Mouse (Mus musculus): Measurements from ENCODE around the gene Dlg2. TPM values are rescaled to one million over a fixed set of nuclear protein-coding genes. Genes with fewer than 3 reads are reported as not detected.
"Not testable (repeated sequence)": the region's sequence is repeated elsewhere in the genome, so short reads cannot be mapped to it uniquely, and the experiment has no call there.

Dlg2 gene
- polyA plus RNA-seq, 1 experiment from 2014 or later: 18.6 TPM

GRCm38 (mm10) chr7:90736369-90736768 is 259.9 kb downstream of the Dlg2 start:
- Histone ChIP-seq H3K4me3 (no peak overlapping the region), H3K4me1 (replicated peaks) (no peaks in the 10 kb centered on the region), H3K9ac (no peak overlapping the region), H3K36me3 (no peaks in the 10 kb centered on the region), H3K27ac (no peak overlapping the region), H3K4me2 (no peak overlapping the region), H3K9me3 (no peaks in the 10 kb centered on the region), H3K27me3 (no peaks in the 10 kb centered on the region)
- 8% methylated on average over 1 of the region's 1 CpGs for WGBS
- no peak for ATAC-seq (ENCODE audit: low FRiP score)

- 82% methylated on average over 1 of the region's 1 CpGs for WGBS
- H3K9ac ChIP-seq: no peak overlapping the region
- no peak overlapping the region for H3K4me2 ChIP-seq
- no peaks in the 10 kb centered on the region for H3K4me1 ChIP-seq (replicated peaks)
- H3K27ac ChIP-seq: no peak overlapping the region
- no peaks in the 10 kb centered on the region for H3K27me3 ChIP-seq
- ATAC-seq (ENCODE audit: low FRiP score): no peak
- H3K36me3 ChIP-seq: no peaks in the 10 kb centered on the region
- no peaks in the 10 kb centered on the region for H3K9me3 ChIP-seq
- no peak overlapping the region for H3K4me3 ChIP-seq
Observed at GRCm38 (mm10) chr7:90748636-90749035, 272.2 kb downstream of the Dlg2 start.

- Histone ChIP-seq H3K36me3 (no peaks in the 10 kb centered on the region), H3K9me3 (no peaks in the 10 kb centered on the region), H3K27ac (no peak overlapping the region), H3K4me1 (replicated peaks) (no peaks in the 10 kb centered on the region), H3K4me2 (no peak overlapping the region), H3K4me3 (no peak overlapping the region), H3K27me3 (no peaks in the 10 kb centered on the region), H3K9ac (no peak overlapping the region)
- no peak for ATAC-seq (ENCODE audit: low FRiP score)
- 91% methylated on average over 1 of the region's 1 CpGs for WGBS
Observed at GRCm38 (mm10) chr7:90787945-90788344, 311.5 kb downstream of the Dlg2 start.

GRCm38 (mm10) chr7:90791522-90791921 is 315.1 kb downstream of the Dlg2 start:
- H3K27ac ChIP-seq: no peak overlapping the region
- no peaks in the 10 kb centered on the region for H3K9me3 ChIP-seq
- no peaks in the 10 kb centered on the region for H3K27me3 ChIP-seq
- H3K9ac ChIP-seq: no peak overlapping the region
- no peak for ATAC-seq (ENCODE audit: low FRiP score)
- no peaks in the 10 kb centered on the region for H3K36me3 ChIP-seq
- no peak overlapping the region for H3K4me3 ChIP-seq
- H3K4me2 ChIP-seq: no peak overlapping the region
- WGBS: 68% methylated on average over 1 of the region's 1 CpGs
- H3K4me1 ChIP-seq (replicated peaks): no peaks in the 10 kb centered on the region

DNA sequence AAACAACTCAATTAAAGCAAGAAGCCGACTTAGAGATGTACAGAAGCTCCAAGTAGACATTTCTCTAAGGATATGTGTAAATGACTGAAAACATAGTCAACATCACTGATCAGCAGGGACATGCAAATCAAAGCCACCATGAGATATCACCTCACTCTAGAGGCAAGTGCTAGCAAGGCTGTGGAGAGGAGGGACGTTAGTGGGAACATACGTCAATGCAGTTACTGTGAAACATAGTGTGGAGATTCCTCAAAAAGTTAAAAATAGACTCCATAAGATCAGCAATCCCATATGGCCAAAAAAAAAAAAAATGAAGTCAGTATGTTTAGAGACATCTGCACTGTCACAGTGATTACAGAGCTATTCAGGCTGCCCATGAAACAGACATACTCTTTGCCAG is 349.2 kb downstream of the Dlg2 start:
- H3K4me1 ChIP-seq (replicated peaks): no peaks in the 10 kb centered on the region
- no peak overlapping the region for H3K27ac ChIP-seq
- no peaks in the 10 kb centered on the region for H3K9me3 ChIP-seq
- no peak for ATAC-seq (ENCODE audit: low FRiP score)
- H3K9ac ChIP-seq: no peak overlapping the region
- WGBS: 92% methylated on average over 3 of the region's 3 CpGs
- H3K27me3 ChIP-seq: no peaks in the 10 kb centered on the region
- H3K4me2 ChIP-seq: no peak overlapping the region
- no peaks in the 10 kb centered on the region for H3K36me3 ChIP-seq
- H3K4me3 ChIP-seq: no peak overlapping the region

- no peak overlapping the region for H3K9ac ChIP-seq
- no peak overlapping the region for H3K27ac ChIP-seq
- H3K4me1 ChIP-seq (replicated peaks): peaks cover 9% of the 10 kb centered on the region
- no peaks in the 10 kb centered on the region for H3K27me3 ChIP-seq
- H3K4me2 ChIP-seq: no peak overlapping the region
- H3K9me3 ChIP-seq: no peaks in the 10 kb centered on the region
- ATAC-seq (ENCODE audit: low FRiP score): no peak
- H3K4me3 ChIP-seq: no peak overlapping the region
- 76% methylated on average over 4 of the region's 4 CpGs for WGBS
- no peaks in the 10 kb centered on the region for H3K36me3 ChIP-seq
Observed at GRCm38 (mm10) chr7:90841276-90841675, 364.8 kb downstream of the Dlg2 start.

GRCm38 (mm10) chr7:90843345-90844293 is 367.1 kb downstream of the Dlg2 start:
- WGBS: 46% methylated on average over 5 of the region's 5 CpGs
- Histone ChIP-seq H3K36me3 (no peaks in the 10 kb centered on the region), H3K27ac (peak overlapping the region; percentile 69), H3K9ac (no peak overlapping the region), H3K9me3 (no peaks in the 10 kb centered on the region), H3K4me2 (no peak overlapping the region), H3K4me1 (replicated peaks) (peaks cover 9% of the 10 kb centered on the region), H3K27me3 (no peaks in the 10 kb centered on the region), H3K4me3 (no peak overlapping the region)
- ATAC-seq (ENCODE audit: low FRiP score): peak; percentile 95

DNA sequence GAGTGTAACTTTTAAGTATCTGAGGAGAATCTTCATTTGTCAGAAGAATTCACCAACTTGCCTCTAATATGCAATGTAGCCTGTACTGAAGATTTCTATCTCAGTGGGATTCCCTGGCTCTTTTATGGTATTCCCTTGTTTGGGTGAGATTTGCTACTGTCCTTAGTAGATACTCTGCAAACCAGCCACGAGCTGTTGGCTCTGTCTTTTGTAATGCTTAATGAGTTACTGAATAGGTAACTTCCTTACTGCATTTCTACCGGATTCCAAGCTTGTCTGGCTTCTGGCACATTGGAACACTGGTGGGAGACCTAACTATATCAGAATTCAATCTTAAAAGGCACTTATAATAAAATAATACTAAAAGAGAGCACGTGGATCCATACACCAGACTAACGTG is 400.3 kb downstream of the Dlg2 start:
- not testable (repeated sequence) for H3K4me2 ChIP-seq; H3K4me3 ChIP-seq; H3K36me3 ChIP-seq; H3K27me3 ChIP-seq; ATAC-seq (ENCODE audit: low FRiP score); H3K4me1 ChIP-seq (replicated peaks); H3K9me3 ChIP-seq; H3K9ac ChIP-seq; H3K27ac ChIP-seq
- WGBS: 45% methylated on average over 4 of the region's 4 CpGs

- WGBS: 58% methylated on average over 3 of the region's 3 CpGs
- Histone ChIP-seq H3K27me3 (0 out of 2 replicates have a peak, but pooled peaks cover 3% of the 10 kb centered on the region), H3K4me3 (no peak overlapping the region), H3K4me2 (no peak overlapping the region), H3K27ac (no peak overlapping the region), H3K9ac (no peak overlapping the region), H3K36me3 (no peaks in the 10 kb centered on the region), H3K9me3 (no peaks in the 10 kb centered on the region), H3K4me1 (replicated peaks) (peaks cover 12% of the 10 kb centered on the region; the same call in 1 of the 2 replicates)
- no peak for ATAC-seq (ENCODE audit: low FRiP score)
Observed at GRCm38 (mm10) chr7:90882740-90883139, 406.3 kb downstream of the Dlg2 start.

- ATAC-seq (ENCODE audit: low FRiP score): peak; percentile 49
- peak overlapping the region; percentile 80 for H3K27ac ChIP-seq
Observed at GRCm38 (mm10) chr7:90886396-90887006, 410.0 kb downstream of the Dlg2 start.

GRCm38 (mm10) chr7:90887007-90887720 is 410.7 kb downstream of the Dlg2 start:
- Histone ChIP-seq H3K27ac (peak overlapping the region; percentile 80), H3K4me2 (peak overlapping the region; percentile 80), H3K4me3 (peak overlapping the region; percentile 49), H3K36me3 (no peaks in the 10 kb centered on the region), H3K9ac (peak overlapping the region; percentile 68), H3K27me3 (0 out of 2 replicates have a peak, but pooled peaks cover 3% of the 10 kb centered on the region), H3K4me1 (replicated peaks) (peaks cover 13% of the 10 kb centered on the region; the same call in 1 of the 2 replicates), H3K9me3 (no peaks in the 10 kb centered on the region)
- ATAC-seq (ENCODE audit: low FRiP score): peak; percentile 93
- WGBS: under 1% methylated on average over 21 of the region's 21 CpGs

More at GRCm38 (mm10) chr7:90886396-90887006, 410.0 kb downstream of the Dlg2 start:
- no peaks in the 10 kb centered on the region for H3K9me3 ChIP-seq
- H3K27me3 ChIP-seq: 0 out of 2 replicates have a peak, but pooled peaks cover 3% of the 10 kb centered on the region
- peak overlapping the region; percentile 68 for H3K9ac ChIP-seq
- peaks cover 13% of the 10 kb centered on the region; the same call in 1 of the 2 replicates for H3K4me1 ChIP-seq (replicated peaks)
- H3K4me3 ChIP-seq: peak overlapping the region; percentile 49
- no peaks in the 10 kb centered on the region for H3K36me3 ChIP-seq
- WGBS: under 1% methylated on average over 13 of the region's 13 CpGs
- H3K4me2 ChIP-seq: peak overlapping the region; percentile 80

DNA sequence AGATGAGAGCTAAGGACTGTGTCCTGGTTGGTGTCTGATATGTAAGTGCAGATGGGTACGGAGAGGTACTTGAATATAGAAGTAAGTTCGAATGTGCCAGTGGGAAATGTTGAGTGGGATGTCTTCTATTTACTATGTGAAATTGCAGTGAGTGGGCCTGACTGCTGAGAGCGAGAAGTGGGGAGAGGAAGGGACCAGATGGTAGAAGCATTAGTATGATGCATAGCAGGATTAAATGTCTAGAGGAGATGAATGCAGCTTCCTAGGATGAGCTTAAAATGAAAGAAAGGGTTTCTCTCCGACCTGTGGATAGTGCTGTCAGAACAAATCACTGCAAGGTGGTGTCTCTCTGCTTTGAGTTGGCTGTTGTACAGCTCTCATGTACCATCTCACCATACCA is 451.0 kb downstream of the Dlg2 start:
- no peak overlapping the region for H3K9ac ChIP-seq
- H3K36me3 ChIP-seq: no peaks in the 10 kb centered on the region
- no peaks in the 10 kb centered on the region for H3K9me3 ChIP-seq
- ATAC-seq (ENCODE audit: low FRiP score): no peak
- no peak overlapping the region for H3K27ac ChIP-seq
- H3K4me1 ChIP-seq (replicated peaks): no peaks in the 10 kb centered on the region
- H3K27me3 ChIP-seq: no peaks in the 10 kb centered on the region
- 83% methylated on average over 4 of the region's 4 CpGs for WGBS
- no peak overlapping the region for H3K4me2 ChIP-seq
- H3K4me3 ChIP-seq: no peak overlapping the region
